Mouse (Mus musculus) naive thymus-derived CD4-positive, alpha-beta T cell, adult 2 months (primary cell): ENCODE measurements around the gene 1700034J05Rik.

Experiments used
- DNase-seq: peaks from one replicate; pipeline ENCODE4 v3.0.0-alpha.2; 2011; ENCODE audit warnings: low read depth

1700034J05Rik gene

GRCm38 (mm10) chr6:146963396-146964150 lies 9.4 kb upstream of the 1700034J05Rik start:
- DNase-seq: no peak

- no peak for DNase-seq
These were observed 7.7 kb upstream of the 1700034J05Rik start for GRCm38 (mm10) chr6:146961832-146962481.

- no peak for DNase-seq
These were observed 6.7 kb upstream of the 1700034J05Rik start for GRCm38 (mm10) chr6:146960956-146961355.

- no peak for DNase-seq
These were observed 5.9 kb upstream of the 1700034J05Rik start for GRCm38 (mm10) chr6:146959908-146960680.

GRCm38 (mm10) chr6:146958694-146959093 lies 4.5 kb upstream of the 1700034J05Rik start:
- DNase-seq: no peak

- no peak for DNase-seq
These were observed 2.7 kb upstream of the 1700034J05Rik start for GRCm38 (mm10) chr6:146956961-146957360.

GRCm38 (mm10) chr6:146955896-146956295 lies 1.7 kb upstream of the 1700034J05Rik start:
- no peak for DNase-seq

- DNase-seq: no peak
These were observed 1.3 kb upstream of the 1700034J05Rik start for GRCm38 (mm10) chr6:146955475-146955874.

- no peak for DNase-seq
These were observed 3.8 kb downstream of the 1700034J05Rik start for GRCm38 (mm10) chr6:146950454-146950832.

GRCm38 (mm10) chr6:146949682-146950453 lies 4.4 kb downstream of the 1700034J05Rik start:
- DNase-seq: no peak

GRCm38 (mm10) chr6:146947186-146947585 lies 7.0 kb downstream of the 1700034J05Rik start:
- no peak for DNase-seq

GRCm38 (mm10) chr6:146946327-146947029 lies 7.7 kb downstream of the 1700034J05Rik start:
- no peak for DNase-seq

- no peak for DNase-seq
These were observed 9.4 kb downstream of the 1700034J05Rik start for GRCm38 (mm10) chr6:146944830-146945229.

GRCm38 (mm10) chr6:146944009-146944408 lies 10.2 kb downstream of the 1700034J05Rik start:
- no peak for DNase-seq

- DNase-seq: no peak
These were observed 12.5 kb downstream of the 1700034J05Rik start for GRCm38 (mm10) chr6:146941505-146942275.

GRCm38 (mm10) chr6:146939026-146939425 lies 15.2 kb downstream of the 1700034J05Rik start:
- no peak for DNase-seq

- no peak for DNase-seq
These were observed 18.3 kb downstream of the 1700034J05Rik start for GRCm38 (mm10) chr6:146935957-146936356.

GRCm38 (mm10) chr6:146933123-146933522 lies 21.1 kb downstream of the 1700034J05Rik start:
- DNase-seq: no peak

- no peak for DNase-seq
These were observed 25.2 kb downstream of the 1700034J05Rik start for GRCm38 (mm10) chr6:146929031-146929430.

- DNase-seq: no peak
These were observed 26.1 kb downstream of the 1700034J05Rik start for GRCm38 (mm10) chr6:146928108-146928507.
